Mouse (Mus musculus) hindbrain, embryonic 14.5 days (tissue): ENCODE measurements around the gene Zbtb26. TPM values are rescaled to one million over a fixed set of nuclear protein-coding genes. Genes with fewer than 3 reads are reported as not detected.

Source experiments
- ATAC-seq: fragments of 200-750 bp; cut with Nextera tagmentation; 2 replicates; pipeline ENCODE4 v1.8.0; 2017; ENCODE audit warnings: moderate number of reproducible peaks, mild to moderate bottlenecking, moderate TSS enrichment, moderate library complexity; ENCODE audit not compliant: low FRiP score
- DNase-seq: peaks from one replicate; pipeline ENCODE4 v3.0.0-alpha.2; 2015; ENCODE audit warnings: low spot score
- H3K27ac ChIP-seq: fragments of 300-500 bp; sonication (generic); 2 replicates; pipeline ENCODE4 v1.5.1; 2014; ENCODE audit warnings: mild to moderate bottlenecking, moderate library complexity
- H3K27me3 ChIP-seq: fragments of 300-500 bp; sonication (generic); 2 replicates; pipeline ENCODE4 v1.6.1; 2014; ENCODE audit warnings: mild to moderate bottlenecking, low read length, mixed read lengths; ENCODE audit not compliant: control insufficient read depth, insufficient read depth
- H3K36me3 ChIP-seq: fragments of 300-500 bp; sonication (generic); replicated peaks from 2 replicates; pipeline ENCODE4 v1.6.1; 2014; ENCODE audit not compliant: control insufficient read depth, insufficient read depth
- H3K4me1 ChIP-seq: fragments of 300-500 bp; sonication (generic); replicated peaks from 2 replicates; pipeline ENCODE4 v1.6.1; 2014; ENCODE audit warnings: antibody characterized with exemption, low read length, mixed read lengths; ENCODE audit not compliant: control insufficient read depth, insufficient read depth
- H3K4me2 ChIP-seq: fragments of 300-500 bp; sonication (generic); replicated peaks from 2 replicates; pipeline ENCODE4 v1.6.1; 2014; ENCODE audit warnings: mild to moderate bottlenecking, moderate library complexity
- H3K4me3 ChIP-seq: fragments of 300-500 bp; sonication (generic); replicated peaks from 2 replicates; pipeline ENCODE4 v1.5.1; 2014; ENCODE audit warnings: mild to moderate bottlenecking, low read length
- H3K9ac ChIP-seq: fragments of 300-500 bp; sonication (generic); 2 replicates; pipeline ENCODE4 v1.6.1; 2014
- H3K9me3 ChIP-seq: fragments of 300-500 bp; sonication (generic); 2 replicates; pipeline ENCODE4 v1.6.1; 2016; ENCODE audit warnings: low read length; ENCODE audit not compliant: control insufficient read depth
- WGBS: fragments of 180-500 bp; shearing (Covaris S2); extraction: QIAGEN DNeasy Blood & Tissue Kit; methylation state at CpG from one replicate; pipeline ENCODE4 v1.1.7; 2014; 5-methylcytosine and 5-hydroxymethylcytosine counted together
- polyA plus RNA-seq: library from polyadenylated mRNA; unstranded; fragments of >200 nt; fragmentation: Nextera tagmentation; extraction: Ambion mirVana; gene quantifications from 2 replicates; pipeline ENCODE4 v1.2.1, GENCODE M21; 2014

Zbtb26 gene
- 9.5 and 9.8 TPM in 2 replicates for polyA plus RNA-seq

DNA sequence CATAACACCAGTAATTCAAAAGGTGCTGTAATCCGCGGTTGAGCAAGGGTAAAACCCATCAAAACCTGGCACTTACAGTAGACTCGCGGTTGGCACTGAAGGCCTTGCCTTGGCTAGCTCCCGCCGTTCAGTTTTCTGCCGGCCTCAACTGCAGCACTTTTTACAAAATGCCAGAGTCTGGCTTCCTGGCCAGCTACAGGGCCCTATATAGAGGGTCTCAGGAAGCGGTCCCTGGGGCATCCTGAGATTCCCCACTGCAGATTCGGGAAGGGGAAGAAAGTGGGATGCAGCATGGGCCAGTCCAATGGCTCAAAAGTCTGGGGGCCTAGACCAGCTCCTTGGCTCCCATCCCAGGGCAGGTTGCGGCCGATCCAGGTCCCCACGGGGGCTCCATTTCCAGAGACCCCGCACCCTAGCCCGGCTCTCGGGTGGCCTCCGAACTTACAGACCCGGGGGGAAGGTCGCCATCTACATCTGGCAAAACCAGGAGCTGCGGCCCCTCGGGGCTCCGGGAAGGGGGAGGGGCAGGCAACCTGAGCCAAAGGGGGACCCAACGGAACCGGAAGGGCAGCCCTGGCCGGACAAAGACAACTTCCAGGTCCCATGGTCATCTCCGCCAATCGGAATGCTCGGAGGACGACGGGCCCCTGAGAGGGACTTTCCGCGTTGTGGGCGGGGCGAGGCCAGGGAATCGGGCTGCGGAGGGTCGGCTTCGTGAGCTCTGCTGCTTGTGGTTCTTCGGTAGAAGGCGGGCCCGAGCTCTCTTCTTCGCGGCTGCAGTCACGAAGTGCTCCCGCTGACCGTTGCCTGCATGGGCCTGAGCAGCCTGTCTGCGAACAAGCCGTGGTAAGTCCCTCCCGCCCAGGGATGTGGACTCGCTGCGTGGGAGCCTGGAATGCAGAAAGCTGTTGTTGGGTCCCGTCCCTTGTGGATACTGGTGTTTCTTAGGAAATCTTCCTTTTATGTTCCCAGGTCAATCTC, at the start of gene Zbtb26, which contains the start of the genes Zbtb6 and Rabgap1:
TSS of gene Zbtb26 (minus strand) at position 525 of the 981 bp plus-strand sequence.
TSS of gene Zbtb6 (minus strand) at position 561 of the 981 bp plus-strand sequence.
TSS of gene Rabgap1 (plus strand) at position 669 of the 981 bp plus-strand sequence.
- H3K27ac ChIP-seq: peak within 1 kb of the TSS; percentile 81
- no peaks in the 10 kb centered on the region for H3K9me3 ChIP-seq
- peak within 1 kb of the TSS; percentile 81 for H3K9ac ChIP-seq
- peak; percentile 93 for DNase-seq
- H3K4me2 ChIP-seq: peak within 1 kb of the TSS; percentile 61
- H3K4me3 ChIP-seq: peak within 1 kb of the TSS; percentile 71
- no peaks in the 10 kb centered on the region for H3K36me3 ChIP-seq
- peak; percentile 99 for ATAC-seq
- no peaks in the 10 kb centered on the region for H3K27me3 ChIP-seq
- peaks cover 24% of the 10 kb centered on the region for H3K4me1 ChIP-seq
- under 1% methylated on average over 51 of the region's 51 CpGs for WGBS

DNA sequence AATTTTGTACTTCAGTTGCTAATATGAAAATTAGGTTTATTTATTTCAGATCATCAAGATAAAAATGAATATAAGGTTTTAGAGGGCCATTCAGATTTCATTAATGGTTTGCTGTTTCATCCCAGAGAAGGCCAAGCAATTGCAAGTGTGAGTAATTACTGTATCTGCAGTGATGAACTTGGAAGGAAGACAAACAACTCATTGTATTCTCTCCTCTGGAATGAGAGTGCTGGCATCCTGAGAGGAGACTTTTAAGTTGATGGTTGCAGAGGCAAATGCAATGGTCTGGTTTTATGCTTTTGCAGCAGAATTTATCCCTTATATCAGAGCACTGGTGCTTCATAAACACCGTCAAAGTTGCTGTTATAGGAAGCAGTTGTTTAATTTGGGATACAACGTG, 46.0 kb upstream of the Zbtb26 start:
- ATAC-seq: no peak
- H3K9ac ChIP-seq: no peak overlapping the region
- WGBS: 97% methylated on average over 2 of the region's 2 CpGs
- peaks cover 85% of the 10 kb centered on the region for H3K36me3 ChIP-seq
- H3K27ac ChIP-seq: no peak overlapping the region
- no peaks in the 10 kb centered on the region for H3K9me3 ChIP-seq
- no peaks in the 10 kb centered on the region for H3K4me1 ChIP-seq
- no peak overlapping the region for H3K4me3 ChIP-seq
- H3K4me2 ChIP-seq: no peak overlapping the region
- no peaks in the 10 kb centered on the region for H3K27me3 ChIP-seq
- no peak for DNase-seq

DNA sequence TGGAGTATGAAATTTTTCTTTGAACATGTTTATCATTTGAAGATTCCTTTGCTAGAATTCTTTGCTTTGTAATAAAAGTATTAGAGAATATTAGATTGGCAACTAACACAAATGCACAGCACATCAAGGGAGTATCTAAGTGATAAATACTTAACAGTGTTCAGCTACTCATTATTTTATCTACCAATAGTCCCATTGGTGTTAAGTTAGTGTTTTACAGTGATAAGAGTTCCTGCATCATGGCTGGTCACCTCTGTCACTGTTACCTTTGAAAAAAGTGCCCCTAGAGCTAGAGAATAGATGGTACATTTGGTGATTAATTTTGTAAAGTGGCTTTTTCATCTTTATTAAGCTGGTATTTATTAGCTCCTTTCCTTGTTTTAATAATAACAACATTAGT, 43.5 kb upstream of the Zbtb26 start:
- Histone ChIP-seq H3K4me2 (no peak overlapping the region), H3K27ac (no peak overlapping the region), H3K9me3 (no peaks in the 10 kb centered on the region), H3K4me3 (no peak overlapping the region), H3K27me3 (no peaks in the 10 kb centered on the region), H3K36me3 (peaks cover 81% of the 10 kb centered on the region), H3K4me1 (no peaks in the 10 kb centered on the region), H3K9ac (no peak overlapping the region)
- DNase-seq (no peak), ATAC-seq (no peak)

DNA sequence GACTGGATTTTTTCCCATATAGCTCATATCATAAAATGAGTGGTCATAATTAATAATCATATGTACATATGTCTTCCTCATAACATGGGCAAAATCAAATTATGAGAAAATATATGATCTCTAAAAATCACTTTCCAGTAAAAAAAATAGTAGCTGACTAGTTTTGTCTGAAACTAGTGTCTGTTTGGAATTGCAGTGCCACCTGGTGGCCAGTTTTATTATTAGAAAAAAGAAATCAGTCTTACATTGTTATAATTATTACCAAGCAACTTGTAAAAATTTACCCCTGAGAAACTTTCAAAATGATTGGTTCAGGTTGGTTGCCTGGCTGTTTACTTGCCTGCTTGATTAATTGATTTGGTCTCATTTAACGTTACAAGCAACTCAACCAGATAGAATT, 42.4 kb upstream of the Zbtb26 start:
- no peaks in the 10 kb centered on the region for H3K4me1 ChIP-seq
- 86% methylated on average over 1 of the region's 1 CpGs for WGBS

DNA sequence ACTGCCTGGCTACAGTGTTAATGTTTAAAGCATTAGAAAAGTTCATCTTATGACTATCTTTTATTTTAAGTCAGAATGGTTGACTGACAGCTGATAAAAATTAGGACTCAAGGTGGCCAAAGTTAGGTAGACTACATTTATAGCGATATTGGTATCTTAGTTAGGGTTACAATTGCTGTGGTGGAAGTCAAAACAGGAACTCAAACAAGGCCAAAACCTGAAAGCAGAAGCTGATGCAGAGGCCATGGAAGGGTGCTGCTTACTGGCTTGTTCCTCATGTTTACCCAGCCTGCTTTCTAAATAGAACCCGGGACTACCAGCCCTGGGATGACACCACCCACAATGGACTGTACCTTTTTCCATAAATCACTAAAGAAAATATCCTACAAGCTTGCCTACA, 41.2 kb upstream of the Zbtb26 start:
- WGBS: 89% methylated on average over 2 of the region's 2 CpGs
- no peak overlapping the region for H3K4me3 ChIP-seq
- no peak overlapping the region for H3K4me2 ChIP-seq
- DNase-seq (no peak), ATAC-seq (no peak)
- H3K4me1 ChIP-seq: no peaks in the 10 kb centered on the region
- H3K9me3 ChIP-seq: no peaks in the 10 kb centered on the region
- H3K36me3 ChIP-seq: peaks cover 69% of the 10 kb centered on the region
- H3K27ac ChIP-seq: no peak overlapping the region
- no peaks in the 10 kb centered on the region for H3K27me3 ChIP-seq
- H3K9ac ChIP-seq: no peak overlapping the region

More for the DNA sequence above, 42.4 kb upstream of the Zbtb26 start:
- Histone ChIP-seq H3K27ac (no peak overlapping the region), H3K36me3 (peaks cover 77% of the 10 kb centered on the region), H3K27me3 (no peaks in the 10 kb centered on the region), H3K9me3 (no peaks in the 10 kb centered on the region), H3K9ac (no peak overlapping the region), H3K4me2 (no peak overlapping the region), H3K4me3 (no peak overlapping the region)
- ATAC-seq: no peak
- peak; percentile 86 for DNase-seq

GRCm38 (mm10) chr2:37480039-37480438, 37.1 kb upstream of the Zbtb26 start:
- DNase-seq (no peak), ATAC-seq (no peak)
- no peak overlapping the region for H3K4me3 ChIP-seq
- no peak overlapping the region for H3K4me2 ChIP-seq
- 0 out of 2 replicates have a peak, but pooled peaks cover 3% of the 10 kb centered on the region for H3K9me3 ChIP-seq
- peaks cover 75% of the 10 kb centered on the region for H3K36me3 ChIP-seq
- H3K9ac ChIP-seq: no peak overlapping the region
- H3K27ac ChIP-seq: no peak overlapping the region
- no peaks in the 10 kb centered on the region for H3K27me3 ChIP-seq
- 98% methylated on average over 2 of the region's 2 CpGs for WGBS
- no peaks in the 10 kb centered on the region for H3K4me1 ChIP-seq

DNA sequence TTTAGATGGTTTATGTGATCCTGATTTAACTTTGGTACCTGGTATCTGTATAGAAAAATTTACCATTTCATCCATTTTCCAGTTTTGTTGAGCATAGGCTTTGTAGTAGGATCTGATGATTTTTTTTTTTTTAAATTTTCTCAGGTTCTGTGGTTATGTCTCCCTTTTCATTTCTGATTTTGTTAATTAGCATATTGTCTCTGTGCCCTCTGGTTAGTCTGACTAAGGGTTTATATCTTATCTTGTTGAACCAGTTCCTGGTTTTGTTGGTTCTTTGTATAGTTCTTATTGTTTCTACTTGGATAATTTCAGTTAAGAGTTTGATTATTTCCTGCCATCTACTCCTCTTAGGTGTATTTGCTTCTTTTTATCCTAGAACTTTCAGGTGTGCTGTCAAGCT, 36.6 kb upstream of the Zbtb26 start:
- H3K36me3 ChIP-seq: peaks cover 75% of the 10 kb centered on the region
- H3K27me3 ChIP-seq: no peaks in the 10 kb centered on the region
- no peak for ATAC-seq
- no peak overlapping the region for H3K4me2 ChIP-seq
- no peak for DNase-seq
- no peak overlapping the region for H3K4me3 ChIP-seq
- H3K9me3 ChIP-seq: 0 out of 2 replicates have a peak, but pooled peaks cover 3% of the 10 kb centered on the region
- no peaks in the 10 kb centered on the region for H3K4me1 ChIP-seq
- no peak overlapping the region for H3K27ac ChIP-seq
- H3K9ac ChIP-seq: no peak overlapping the region

DNA sequence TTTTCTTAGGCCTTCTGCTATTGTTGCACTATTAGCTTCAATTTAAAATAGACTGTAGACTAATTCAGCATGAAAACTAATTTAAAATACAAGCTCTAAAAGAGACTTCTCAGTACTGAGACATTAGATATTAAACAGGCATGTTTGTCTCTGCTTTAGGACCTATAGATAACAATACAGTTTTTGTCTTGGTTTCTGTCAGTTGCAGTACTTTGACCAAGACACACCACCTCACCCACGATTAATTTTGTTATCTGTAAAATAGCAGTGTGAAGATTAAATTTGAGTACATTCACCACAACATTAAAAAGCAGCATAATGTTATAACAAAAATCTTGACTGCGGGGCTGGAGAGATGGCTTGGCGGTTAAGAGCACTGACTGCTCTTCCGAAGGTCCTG, 23.3 kb upstream of the Zbtb26 start:
- H3K36me3 ChIP-seq: peaks cover 16% of the 10 kb centered on the region
- no peak overlapping the region for H3K4me3 ChIP-seq
- H3K27me3 ChIP-seq: no peaks in the 10 kb centered on the region
- H3K4me2 ChIP-seq: no peak overlapping the region
- WGBS: 91% methylated on average over 4 of the region's 4 CpGs
- no peak overlapping the region for H3K27ac ChIP-seq
- ATAC-seq: no peak
- no peak for DNase-seq
- no peaks in the 10 kb centered on the region for H3K4me1 ChIP-seq
- no peaks in the 10 kb centered on the region for H3K9me3 ChIP-seq
- no peak overlapping the region for H3K9ac ChIP-seq

DNA sequence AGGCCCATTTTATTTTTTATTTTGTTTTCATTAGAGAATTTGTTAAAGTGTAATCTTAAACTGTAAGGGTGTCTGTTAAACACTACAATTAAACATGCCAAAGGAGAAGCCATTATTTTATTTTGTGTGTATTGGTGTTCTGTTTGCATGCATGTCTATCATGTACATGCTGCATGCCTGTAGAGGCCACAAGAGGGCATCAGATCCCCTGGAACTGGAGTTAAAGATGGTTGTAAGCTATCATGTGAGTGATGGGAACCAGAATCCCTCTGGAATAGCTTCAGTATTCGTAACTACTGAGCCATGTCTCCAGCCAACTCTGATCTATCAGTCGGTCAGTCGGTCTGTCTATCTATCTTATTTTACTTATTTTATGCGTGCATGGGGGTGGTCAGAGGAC, 17.8 kb upstream of the Zbtb26 start:
- Histone ChIP-seq H3K36me3 (no peaks in the 10 kb centered on the region), H3K9ac (no peak overlapping the region), H3K27me3 (no peaks in the 10 kb centered on the region), H3K4me1 (no peaks in the 10 kb centered on the region), H3K4me2 (no peak overlapping the region), H3K27ac (no peak overlapping the region), H3K9me3 (no peaks in the 10 kb centered on the region), H3K4me3 (no peak overlapping the region)
- WGBS: 95% methylated on average over 4 of the region's 4 CpGs
- ATAC-seq (no peak), DNase-seq (no peak)
